Mouse (Mus musculus): ENCODE data around the gene Catsper4. TPM values are rescaled to one million over a fixed set of nuclear protein-coding genes. Genes with fewer than 3 reads are reported as not detected.

Gene Catsper4
- polyA plus RNA-seq, 1 experiment from 2014 or later: not detected

- ATAC-seq: no peak
- Histone ChIP-seq H3K9ac (ENCODE audit: low read depth, low read length) (no peak overlapping the region; the same call in 1 of the 2 replicates), H3K4me2 (ENCODE audit: low read length) (peak overlapping the region; percentile 48), H3K36me3 (ENCODE audit: control insufficient read depth, insufficient read depth, low read length) (no peaks in the 10 kb centered on the region), H3K27me3 (replicated peaks; ENCODE audit: control insufficient read depth, insufficient read depth, low read length) (peaks cover 14% of the 10 kb centered on the region), H3K4me3 (ENCODE audit: low read length) (no peak overlapping the region), H3K9me3 (ENCODE audit: control insufficient read depth, low read length) (no peaks in the 10 kb centered on the region), H3K27ac (ENCODE audit: low read depth, low read length) (no peak overlapping the region), H3K4me1 (ENCODE audit: control insufficient read depth, insufficient read depth, low read depth, low read length) (peaks cover 9% of the 10 kb centered on the region)
- 13% methylated on average over 10 of the region's 10 CpGs for WGBS
Measured at GRCm38 (mm10) chr4:134238686-134239085, 11.5 kb upstream of the Catsper4 start.

DNA sequence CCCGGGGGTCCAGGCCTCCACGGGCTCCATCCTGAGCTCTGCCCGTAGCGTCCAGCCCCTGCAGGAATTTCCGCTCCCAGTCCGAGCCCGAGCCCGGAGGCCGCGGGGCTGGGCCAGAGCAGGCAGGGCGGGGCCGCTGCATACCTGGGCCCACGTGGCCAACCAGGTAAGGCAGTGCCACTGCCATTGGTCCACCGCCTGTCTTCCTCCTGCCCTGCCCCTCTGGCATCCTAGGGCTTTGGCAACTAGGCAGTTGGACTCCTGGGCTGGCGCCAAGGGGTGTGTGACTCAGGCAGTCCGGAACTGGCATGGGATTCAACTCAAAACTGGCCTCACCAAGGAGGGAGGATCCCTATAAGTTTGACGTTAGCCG lies 11.1 kb upstream of the Catsper4 start, which contains the start of gene Cnksr1:
Gene Cnksr1, minus strand, starts transcription at position 121 of the 373 bp plus-strand sequence.
- peaks cover 14% of the 10 kb centered on the region for H3K27me3 ChIP-seq (replicated peaks; ENCODE audit: control insufficient read depth, insufficient read depth, low read length)
- H3K4me3 ChIP-seq (ENCODE audit: low read length): peak within 1 kb of the TSS; percentile 8; the same call in 1 of the 2 replicates
- peak within 1 kb of the TSS; percentile 48 for H3K4me2 ChIP-seq (ENCODE audit: low read length)
- peaks cover 9% of the 10 kb centered on the region for H3K4me1 ChIP-seq (ENCODE audit: control insufficient read depth, insufficient read depth, low read depth, low read length)
- H3K9me3 ChIP-seq (ENCODE audit: control insufficient read depth, low read length): no peaks in the 10 kb centered on the region
- ATAC-seq: no peak
- H3K36me3 ChIP-seq (ENCODE audit: control insufficient read depth, insufficient read depth, low read length): no peaks in the 10 kb centered on the region
- H3K9ac ChIP-seq (ENCODE audit: low read depth, low read length): peak within 1 kb of the TSS; percentile 27
- 4% methylated on average over 18 of the region's 18 CpGs for WGBS
- H3K27ac ChIP-seq (ENCODE audit: low read depth, low read length): no peak within 1 kb of the TSS

DNA sequence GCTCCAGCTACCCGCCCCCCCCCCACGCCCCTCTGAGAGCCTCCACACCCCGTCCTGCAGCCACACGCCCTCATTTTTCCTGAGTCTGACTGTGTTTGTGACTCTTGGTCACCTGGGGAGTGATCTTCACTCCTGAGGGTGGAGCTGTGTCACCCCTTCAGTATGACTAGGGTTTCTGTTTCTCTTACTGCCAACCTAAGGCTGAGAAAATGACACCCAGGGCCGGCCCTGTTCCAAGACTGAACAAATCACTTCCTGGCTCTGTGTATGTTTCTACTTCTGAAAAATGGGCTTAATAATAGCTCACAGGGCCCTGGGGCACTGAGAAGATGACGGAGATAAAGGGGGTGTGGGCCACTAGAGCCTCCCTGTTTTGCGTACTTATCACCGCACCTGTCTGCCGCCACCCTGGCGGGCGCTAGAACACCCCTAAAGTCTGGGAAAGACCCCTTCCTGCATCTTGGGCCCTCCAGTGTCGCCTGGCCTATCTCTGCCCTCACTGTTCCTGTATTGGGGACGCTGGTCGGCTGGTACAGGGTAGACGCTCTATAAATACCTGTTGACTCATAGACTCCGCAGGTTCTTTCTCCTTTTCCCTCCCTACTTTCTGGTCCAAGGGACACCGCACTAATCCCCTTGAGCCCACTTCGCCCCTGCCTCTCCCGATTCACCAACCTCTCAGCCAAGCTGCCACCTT lies 10.5 kb upstream of the Catsper4 start:
- peak overlapping the region; percentile 48 for H3K4me2 ChIP-seq (ENCODE audit: low read length)
- no peaks in the 10 kb centered on the region for H3K36me3 ChIP-seq (ENCODE audit: control insufficient read depth, insufficient read depth, low read length)
- ATAC-seq: no peak
- no peak overlapping the region; the same call in 1 of the 2 replicates for H3K9ac ChIP-seq (ENCODE audit: low read depth, low read length)
- H3K27ac ChIP-seq (ENCODE audit: low read depth, low read length): no peak overlapping the region
- H3K27me3 ChIP-seq (replicated peaks; ENCODE audit: control insufficient read depth, insufficient read depth, low read length): peaks cover 14% of the 10 kb centered on the region
- H3K4me3 ChIP-seq (ENCODE audit: low read length): no peak overlapping the region
- no peaks in the 10 kb centered on the region for H3K9me3 ChIP-seq (ENCODE audit: control insufficient read depth, low read length)
- 31% methylated on average over 19 of the region's 19 CpGs for WGBS
- peaks cover 9% of the 10 kb centered on the region for H3K4me1 ChIP-seq (ENCODE audit: control insufficient read depth, insufficient read depth, low read depth, low read length)

GRCm38 (mm10) chr4:134234876-134235275 lies 7.7 kb upstream of the Catsper4 start:
- H3K27ac ChIP-seq (ENCODE audit: low read depth, low read length): no peak overlapping the region
- H3K4me3 ChIP-seq (ENCODE audit: low read length): no peak overlapping the region
- no peaks in the 10 kb centered on the region for H3K36me3 ChIP-seq (ENCODE audit: control insufficient read depth, insufficient read depth, low read length)
- 88% methylated on average over 5 of the region's 5 CpGs for WGBS
- H3K4me2 ChIP-seq (ENCODE audit: low read length): no peak overlapping the region
- peaks cover 9% of the 10 kb centered on the region for H3K4me1 ChIP-seq (ENCODE audit: control insufficient read depth, insufficient read depth, low read depth, low read length)
- ATAC-seq: no peak
- H3K9me3 ChIP-seq (ENCODE audit: control insufficient read depth, low read length): no peaks in the 10 kb centered on the region
- H3K9ac ChIP-seq (ENCODE audit: low read depth, low read length): no peak overlapping the region
- H3K27me3 ChIP-seq (replicated peaks; ENCODE audit: control insufficient read depth, insufficient read depth, low read length): peaks cover 14% of the 10 kb centered on the region

- Histone ChIP-seq H3K27me3 (replicated peaks; ENCODE audit: control insufficient read depth, insufficient read depth, low read length) (no peaks in the 10 kb centered on the region), H3K9me3 (ENCODE audit: control insufficient read depth, low read length) (no peaks in the 10 kb centered on the region), H3K4me3 (ENCODE audit: low read length) (no peak overlapping the region), H3K9ac (ENCODE audit: low read depth, low read length) (no peak overlapping the region), H3K36me3 (ENCODE audit: control insufficient read depth, insufficient read depth, low read length) (no peaks in the 10 kb centered on the region), H3K4me1 (ENCODE audit: control insufficient read depth, insufficient read depth, low read depth, low read length) (no peaks in the 10 kb centered on the region), H3K27ac (ENCODE audit: low read depth, low read length) (no peak overlapping the region), H3K4me2 (ENCODE audit: low read length) (no peak overlapping the region)
- ATAC-seq: no peak
- 41% methylated on average over 8 of the region's 8 CpGs for WGBS
Measured at GRCm38 (mm10) chr4:134230431-134230830, 3.2 kb upstream of the Catsper4 start.

DNA sequence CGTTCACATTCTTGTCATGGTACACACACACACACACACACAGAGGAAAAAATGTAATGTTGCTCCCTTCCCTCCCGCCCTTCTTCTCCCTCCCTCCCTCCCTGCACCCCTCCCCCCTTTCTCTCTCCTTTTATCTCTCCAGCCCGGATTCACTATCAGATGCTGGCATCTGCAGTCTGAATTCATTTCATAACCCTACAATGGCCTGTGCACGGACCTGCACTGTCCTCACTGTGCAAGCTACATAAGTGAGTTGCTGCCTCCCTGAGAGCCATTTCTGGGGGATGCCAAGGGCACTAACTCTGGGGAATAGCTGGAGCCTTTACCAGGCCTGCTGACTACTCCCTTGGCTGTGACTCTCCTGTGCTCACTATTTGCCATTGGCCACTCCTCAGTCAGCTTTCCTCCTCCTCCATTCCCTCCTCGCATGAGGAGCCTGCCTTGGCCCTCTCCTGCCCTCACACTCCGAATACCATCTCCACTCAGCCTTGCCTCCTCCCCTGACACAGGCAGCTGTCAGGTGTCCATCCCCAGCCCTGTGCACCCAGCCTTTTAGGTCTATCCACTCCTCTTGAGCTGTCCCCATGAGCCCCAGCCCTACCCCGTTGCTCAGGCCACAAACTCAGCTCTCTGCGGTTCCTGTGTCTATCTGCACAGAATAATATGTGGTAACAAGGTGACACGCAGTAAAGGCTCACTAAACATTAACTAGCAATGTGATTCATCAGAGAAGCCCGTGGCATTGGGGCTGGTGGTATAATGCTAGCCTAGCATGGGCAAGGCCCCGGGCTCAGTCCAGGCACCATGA lies 4.2 kb downstream of the Catsper4 start:
- Histone ChIP-seq H3K9ac (ENCODE audit: low read depth, low read length) (no peak overlapping the region), H3K9me3 (ENCODE audit: control insufficient read depth, low read length) (no peaks in the 10 kb centered on the region), H3K27me3 (replicated peaks; ENCODE audit: control insufficient read depth, insufficient read depth, low read length) (no peaks in the 10 kb centered on the region), H3K27ac (ENCODE audit: low read depth, low read length) (no peak overlapping the region), H3K4me1 (ENCODE audit: control insufficient read depth, insufficient read depth, low read depth, low read length) (no peaks in the 10 kb centered on the region), H3K4me2 (ENCODE audit: low read length) (no peak overlapping the region), H3K4me3 (ENCODE audit: low read length) (no peak overlapping the region), H3K36me3 (ENCODE audit: control insufficient read depth, insufficient read depth, low read length) (no peaks in the 10 kb centered on the region)
- WGBS: 69% methylated on average over 11 of the region's 11 CpGs
- ATAC-seq: no peak

GRCm38 (mm10) chr4:134206488-134207053 lies 20.6 kb downstream of the Catsper4 start:
- H3K36me3 ChIP-seq (ENCODE audit: control insufficient read depth, insufficient read depth, low read length): no peaks in the 10 kb centered on the region
- 66% methylated on average over 6 of the region's 6 CpGs for WGBS
- no peak overlapping the region for H3K4me2 ChIP-seq (ENCODE audit: low read length)
- no peak overlapping the region for H3K9ac ChIP-seq (ENCODE audit: low read depth, low read length)
- H3K4me3 ChIP-seq (ENCODE audit: low read length): no peak overlapping the region
- no peak overlapping the region for H3K27ac ChIP-seq (ENCODE audit: low read depth, low read length)
- H3K9me3 ChIP-seq (ENCODE audit: control insufficient read depth, low read length): no peaks in the 10 kb centered on the region
- ATAC-seq: no peak
- H3K4me1 ChIP-seq (ENCODE audit: control insufficient read depth, insufficient read depth, low read depth, low read length): no peaks in the 10 kb centered on the region
- H3K27me3 ChIP-seq (replicated peaks; ENCODE audit: control insufficient read depth, insufficient read depth, low read length): no peaks in the 10 kb centered on the region

DNA sequence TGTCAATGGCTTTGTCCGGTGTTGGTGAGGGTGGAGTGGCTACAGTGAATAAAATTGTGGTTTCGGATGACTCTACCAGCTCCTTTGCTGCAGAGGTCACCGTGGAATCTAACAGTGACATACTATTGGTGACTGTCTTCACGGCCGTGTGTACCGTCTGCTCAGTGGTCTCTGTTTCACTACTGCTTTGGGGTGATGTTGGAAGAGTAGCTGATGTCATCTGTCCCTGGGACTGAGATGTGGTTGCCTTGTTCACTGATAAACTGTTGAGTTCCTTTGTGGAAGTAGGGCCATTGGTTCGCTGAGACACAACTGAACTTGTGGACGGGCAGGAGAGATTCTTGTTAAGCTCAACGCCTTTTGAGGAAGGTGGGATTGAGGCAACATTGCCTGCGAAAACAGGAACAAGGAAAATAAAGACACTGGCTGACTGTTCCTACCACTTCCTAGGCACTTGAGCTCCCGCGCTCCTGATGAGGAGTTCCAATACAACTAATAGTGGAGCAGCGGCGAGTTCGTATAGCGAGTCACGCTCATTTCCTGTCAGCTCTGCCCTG lies 23.8 kb downstream of the Catsper4 start:
- Histone ChIP-seq H3K36me3 (ENCODE audit: control insufficient read depth, insufficient read depth, low read length) (no peaks in the 10 kb centered on the region), H3K9ac (ENCODE audit: low read depth, low read length) (no peak overlapping the region), H3K9me3 (ENCODE audit: control insufficient read depth, low read length) (no peaks in the 10 kb centered on the region), H3K4me1 (ENCODE audit: control insufficient read depth, insufficient read depth, low read depth, low read length) (no peaks in the 10 kb centered on the region), H3K4me2 (ENCODE audit: low read length) (no peak overlapping the region), H3K27me3 (replicated peaks; ENCODE audit: control insufficient read depth, insufficient read depth, low read length) (no peaks in the 10 kb centered on the region), H3K27ac (ENCODE audit: low read depth, low read length) (no peak overlapping the region), H3K4me3 (ENCODE audit: low read length) (no peak overlapping the region)
- 91% methylated on average over 17 of the region's 17 CpGs for WGBS
- no peak for ATAC-seq

GRCm38 (mm10) chr4:134202904-134203303 lies 24.3 kb downstream of the Catsper4 start, which contains the start of gene Gm7534:
Gene Gm7534 (minus strand): TSS chr4:134203004.
- no peak within 1 kb of the TSS for H3K27ac ChIP-seq (ENCODE audit: low read depth, low read length)
- 85% methylated on average over 4 of the region's 4 CpGs for WGBS
- no peak within 1 kb of the TSS for H3K4me3 ChIP-seq (ENCODE audit: low read length)
- H3K4me1 ChIP-seq (ENCODE audit: control insufficient read depth, insufficient read depth, low read depth, low read length): no peaks in the 10 kb centered on the region
- H3K27me3 ChIP-seq (replicated peaks; ENCODE audit: control insufficient read depth, insufficient read depth, low read length): no peaks in the 10 kb centered on the region
- H3K9me3 ChIP-seq (ENCODE audit: control insufficient read depth, low read length): no peaks in the 10 kb centered on the region
- no peak within 1 kb of the TSS for H3K9ac ChIP-seq (ENCODE audit: low read depth, low read length)
- H3K4me2 ChIP-seq (ENCODE audit: low read length): no peak within 1 kb of the TSS
- no peaks in the 10 kb centered on the region for H3K36me3 ChIP-seq (ENCODE audit: control insufficient read depth, insufficient read depth, low read length)
- ATAC-seq: no peak

All from hindbrain, embryonic 16.5 days (tissue).